Mouse (Mus musculus) neural tube, embryonic 13.5 days (tissue): ENCODE measurements at regions not wholly inside any gene's neighbourhood (a gene's known extent, or its start where the extent isn't known, plus 50 kb on each side); places are given as distances from the start of the nearest gene placed in this dataset.

Experiments used
- ATAC-seq: fragments of 200-750 bp; cut with Nextera tagmentation; 2 replicates; pipeline ENCODE4 v1.8.0; 2017; ENCODE audit warnings: low read depth, mild to moderate bottlenecking, moderate TSS enrichment, moderate library complexity
- H3K27ac ChIP-seq: fragments of 300-500 bp; sonication (generic); replicated peaks from 2 replicates; pipeline ENCODE4 v1.5.1; 2015; ENCODE audit warnings: moderate library complexity, mild to moderate bottlenecking, inconsistent platforms
- H3K27me3 ChIP-seq: fragments of 300-500 bp; sonication (generic); 2 replicates; pipeline ENCODE4 v1.6.1; 2015; ENCODE audit warnings: mild to moderate bottlenecking, inconsistent platforms
- H3K36me3 ChIP-seq: fragments of 300-500 bp; sonication (generic); 2 replicates; pipeline ENCODE4 v1.6.1; 2015; ENCODE audit warnings: mild to moderate bottlenecking, inconsistent platforms
- H3K4me1 ChIP-seq: fragments of 300-500 bp; sonication (generic); replicated peaks from 2 replicates; pipeline ENCODE4 v1.6.1; 2015; ENCODE audit warnings: inconsistent platforms
- H3K4me2 ChIP-seq: fragments of 300-500 bp; sonication (generic); 2 replicates; pipeline ENCODE4 v1.6.1; 2015; ENCODE audit warnings: inconsistent platforms, mild to moderate bottlenecking, moderate library complexity
- H3K4me3 ChIP-seq: fragments of 300-500 bp; sonication (generic); 2 replicates; pipeline ENCODE4 v1.5.1; 2015; ENCODE audit warnings: mild to moderate bottlenecking, inconsistent platforms
- H3K9ac ChIP-seq: fragments of 300-500 bp; sonication (generic); 2 replicates; pipeline ENCODE4 v1.6.1; 2015; ENCODE audit warnings: moderate library complexity, mild to moderate bottlenecking, inconsistent platforms
- H3K9me3 ChIP-seq: fragments of 300-500 bp; sonication (generic); 2 replicates; pipeline ENCODE4 v1.6.1; 2016; ENCODE audit warnings: inconsistent platforms
- WGBS: fragments of 180-500 bp; shearing (Covaris S2); methylation state at CpG from one replicate; pipeline ENCODE4 v1.1.7; 2015; 5-methylcytosine and 5-hydroxymethylcytosine counted together

GRCm38 (mm10) chr10:111422649-111423048 lies 50.4 kb upstream of the Nap1l1 start:
- Histone ChIP-seq H3K27ac (no peak overlapping the region), H3K36me3 (no peaks in the 10 kb centered on the region), H3K4me3 (no peak overlapping the region), H3K4me2 (peak overlapping the region; percentile 40), H3K9me3 (no peaks in the 10 kb centered on the region), H3K27me3 (no peaks in the 10 kb centered on the region), H3K9ac (no peak overlapping the region), H3K4me1 (peaks cover 23% of the 10 kb centered on the region)
- no peak for ATAC-seq
- 50% methylated on average over 11 of the region's 11 CpGs for WGBS
